Mouse (Mus musculus): Measurements from ENCODE around the gene Zcchc8.
"Not testable (repeated sequence)": the region's sequence is repeated elsewhere in the genome, so short reads cannot be mapped to it uniquely, and the experiment has no call there.

Zcchc8 gene

GRCm38 (mm10) chr5:123720328-123721311, at the start of gene Zcchc8:
Zcchc8 (minus strand) TSS chr5:123721100.
- peak; percentile 96 for DNase-seq

GRCm38 (mm10) chr5:123766455-123766854, 45.6 kb upstream of the Zcchc8 start:
- DNase-seq = not testable (repeated sequence)

GRCm38 (mm10) chr5:123765506-123765905, 44.6 kb upstream of the Zcchc8 start:
- no peak for DNase-seq

GRCm38 (mm10) chr5:123749065-123750064, 28.5 kb upstream of the Zcchc8 start, which contains the start of the genes Rsrc2 and Kntc1:
Rsrc2 (minus strand) TSS chr5:123749414.
Kntc1 (plus strand) TSS chr5:123749716.
- DNase-seq = peak; percentile 100

- DNase-seq = no peak
Measured at GRCm38 (mm10) chr5:123748339-123749064, 27.6 kb upstream of the Zcchc8 start.

GRCm38 (mm10) chr5:123747604-123748003, 26.7 kb upstream of the Zcchc8 start:
- no peak for DNase-seq

GRCm38 (mm10) chr5:123746253-123746652, 25.4 kb upstream of the Zcchc8 start:
- no peak for DNase-seq

- DNase-seq = no peak
Measured at GRCm38 (mm10) chr5:123744358-123744757, 23.5 kb upstream of the Zcchc8 start.

- DNase-seq = no peak
Measured at GRCm38 (mm10) chr5:123730981-123731380, 10.1 kb upstream of the Zcchc8 start.

GRCm38 (mm10) chr5:123723816-123724215, 2.9 kb upstream of the Zcchc8 start:
- DNase-seq = not testable (repeated sequence)

- no peak for DNase-seq
Measured at GRCm38 (mm10) chr5:123714622-123715021, 6.3 kb downstream of the Zcchc8 start.

GRCm38 (mm10) chr5:123713782-123714181, 7.1 kb downstream of the Zcchc8 start:
- DNase-seq = no peak

- DNase-seq = no peak
Measured at GRCm38 (mm10) chr5:123709571-123709970, 11.3 kb downstream of the Zcchc8 start.

- DNase-seq = no peak
Measured at GRCm38 (mm10) chr5:123708598-123708997, 12.3 kb downstream of the Zcchc8 start.

GRCm38 (mm10) chr5:123700625-123701024, 20.3 kb downstream of the Zcchc8 start:
- DNase-seq = no peak

GRCm38 (mm10) chr5:123699198-123699597, 21.7 kb downstream of the Zcchc8 start:
- DNase-seq = peak; percentile 79

- DNase-seq = no peak
Measured at GRCm38 (mm10) chr5:123696961-123697360, 23.9 kb downstream of the Zcchc8 start.

- DNase-seq = no peak
Measured at GRCm38 (mm10) chr5:123696244-123696643, 24.7 kb downstream of the Zcchc8 start.

- DNase-seq = no peak
Measured at GRCm38 (mm10) chr5:123694468-123694867, 26.4 kb downstream of the Zcchc8 start.

- peak; percentile 72 for DNase-seq
Measured at GRCm38 (mm10) chr5:123684221-123685144, 36.4 kb downstream of the Zcchc8 start, which contains the start of gene Clip1. Clip1 (minus strand) TSS chr5:123684618.
